Mouse (Mus musculus) left cerebral cortex, postnatal 25 days (tissue): Measurements from ENCODE around the gene Rfx2. TPM values are rescaled to one million over a fixed set of nuclear protein-coding genes. Genes with fewer than 3 reads are reported as not detected.

ENCODE experiments used
- total RNA-seq, 2 experiments: library from RNA; stranded (reverse); gene quantifications; 2 replicates each; pipeline ENCODE4 v1.2.3; 2021

Rfx2 gene
- total RNA-seq, 2 experiments from 2014 or later: 2.1 to 3.9 TPM

Other genes with a start within 250 kb of the Rfx2 start
- 100 to 1,000 TPM in 1 of 2 experiments, 10 to 100 TPM in 1; 87.2 to 110 TPM for gene Safb2, start 246.4 kb downstream of the Rfx2 start, total RNA-seq
- 100 to 1,000 TPM; 128 to 147 TPM for gene Safb, start 246.2 kb downstream of the Rfx2 start, total RNA-seq
- gene 2410015M20Rik, start 221.2 kb downstream of the Rfx2 start, total RNA-seq: 100 to 1,000 TPM; 135 to 142 TPM
- 100 to 1,000 TPM; 334 to 355 TPM for gene Rpl36, start 217.6 kb downstream of the Rfx2 start, total RNA-seq
- 10 to 100 TPM; 63.0 to 63.1 TPM for gene Lonp1, start 204.1 kb downstream of the Rfx2 start, total RNA-seq
- gene Catsperd, start 202.9 kb downstream of the Rfx2 start, total RNA-seq: under 1 TPM; 0.73 TPM
- gene Ranbp3, start 157.7 kb downstream of the Rfx2 start, total RNA-seq: 10 to 100 TPM; 88.4 to 91.3 TPM
- 100 to 1,000 TPM; 227 to 237 TPM for gene Ndufa11, start 113.2 kb downstream of the Rfx2 start, total RNA-seq
- 10 to 100 TPM; 11.0 to 12.3 TPM for gene Vmac, start 113.0 kb downstream of the Rfx2 start, total RNA-seq
- 1 to 10 TPM; 3.8 to 4.1 TPM for gene Nrtn, start 73.5 kb downstream of the Rfx2 start, total RNA-seq
- 10 to 100 TPM; 64.1 to 64.6 TPM for gene Dus3l, start 66.3 kb downstream of the Rfx2 start, total RNA-seq
- gene Prr22, start 60.8 kb downstream of the Rfx2 start, total RNA-seq: 1 to 10 TPM; 1.1 to 1.2 TPM
- not detected for gene Acsbg2, start 43.4 kb upstream of the Rfx2 start, total RNA-seq
- not detected for gene 1700061G19Rik, start 44.5 kb upstream of the Rfx2 start, total RNA-seq
- gene Mllt1, start 104.4 kb upstream of the Rfx2 start, total RNA-seq: 10 to 100 TPM; 69.5 to 71.8 TPM
- gene Acer1, start 151.1 kb upstream of the Rfx2 start, total RNA-seq: not detected
- 10 to 100 TPM; 56.1 to 67.9 TPM for gene Clpp, start 159.3 kb upstream of the Rfx2 start, total RNA-seq
- gene Alkbh7, start 166.3 kb upstream of the Rfx2 start, total RNA-seq: 10 to 100 TPM; 23.1 to 23.7 TPM
- gene Pspn, start 169.0 kb upstream of the Rfx2 start, total RNA-seq: not detected
- 10 to 100 TPM; 53.7 to 58.9 TPM for gene Gtf2f1, start 180.3 kb upstream of the Rfx2 start, total RNA-seq
- under 1 TPM in 1 of 2 experiments, not detected in 1; 0.50 TPM for gene Gm17949, start 180.5 kb upstream of the Rfx2 start, total RNA-seq
- gene Khsrp, start 200.5 kb upstream of the Rfx2 start, total RNA-seq: 100 to 1,000 TPM; 103 to 110 TPM
- gene Slc25a41, start 210.6 kb upstream of the Rfx2 start, total RNA-seq: not detected
- 1 to 10 TPM; 1.2 to 2.4 TPM for gene Crb3, start 228.1 kb upstream of the Rfx2 start, total RNA-seq
- gene Slc25a23, start 228.8 kb upstream of the Rfx2 start, total RNA-seq: 100 to 1,000 TPM; 338 to 348 TPM
- 1 to 10 TPM in 1 of 2 experiments, under 1 TPM in 1; 0.78 to 2.2 TPM for gene Dennd1c, start 247.5 kb upstream of the Rfx2 start, total RNA-seq